Mouse (Mus musculus): Measurements from ENCODE around the gene H2-Aa. TPM values are rescaled to one million over a fixed set of nuclear protein-coding genes. Genes with fewer than 3 reads are reported as not detected.

H2-Aa gene
- polyA plus RNA-seq, 1 experiment from 2014 or later, result 2.9 TPM

DNA sequence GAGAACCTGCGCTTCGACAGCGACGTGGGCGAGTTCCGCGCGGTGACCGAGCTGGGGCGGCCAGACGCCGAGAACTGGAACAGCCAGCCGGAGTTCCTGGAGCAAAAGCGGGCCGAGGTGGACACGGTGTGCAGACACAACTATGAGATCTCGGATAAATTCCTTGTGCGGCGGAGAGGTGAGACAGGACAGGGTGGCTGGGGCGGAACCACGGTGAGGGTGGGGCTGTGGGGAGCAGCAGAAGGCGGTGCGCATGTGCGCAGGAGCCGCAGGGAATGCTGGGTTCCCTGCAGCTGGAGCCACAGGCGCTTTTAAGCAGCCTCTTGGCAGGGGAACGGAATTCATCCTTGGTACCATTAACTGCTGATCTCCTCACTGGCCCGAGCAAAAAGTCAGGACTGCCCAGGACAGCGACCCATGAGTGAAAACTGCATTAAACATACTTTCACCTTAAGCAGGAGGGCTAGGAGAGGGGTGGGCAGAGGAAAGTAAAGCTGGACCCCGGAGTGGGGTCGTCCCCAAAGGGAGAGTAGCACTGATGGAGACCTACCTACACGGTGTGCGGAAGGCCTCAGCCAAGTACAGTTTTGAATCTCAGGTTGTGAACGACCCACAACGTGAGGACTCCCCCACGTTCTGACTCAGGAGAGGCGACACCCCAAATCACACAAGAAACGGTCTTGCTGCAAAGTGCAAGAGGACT, 22.2 kb upstream of the H2-Aa start:
- Histone ChIP-seq H3K27ac (peak overlapping the region; percentile 65), H3K4me3 (peak overlapping the region; percentile 61), H3K36me3 (no peaks in the 10 kb centered on the region), H3K9me3 (no peaks in the 10 kb centered on the region), H3K4me2 (peak overlapping the region; percentile 67), H3K9ac (peak overlapping the region; percentile 51), H3K27me3 (0 out of 2 replicates have a peak, but pooled peaks cover 4% of the 10 kb centered on the region), H3K4me1 (0 out of 2 replicates have a peak, but pooled peaks cover 4% of the 10 kb centered on the region)
- ATAC-seq (ENCODE audit: insufficient number of reproducible peaks, low FRiP score, low TSS enrichment, low read depth), result peak; percentile 38; the same call in 1 of the 2 replicates
- 26% methylated on average over 38 of the region's 38 CpGs for WGBS

- 0 out of 2 replicates have a peak, but pooled peaks cover 4% of the 10 kb centered on the region for H3K4me1 ChIP-seq
- 0 out of 2 replicates have a peak, but pooled peaks cover 4% of the 10 kb centered on the region for H3K27me3 ChIP-seq
- no peaks in the 10 kb centered on the region for H3K36me3 ChIP-seq
- H3K4me2 ChIP-seq, result peak overlapping the region; percentile 67
- WGBS, result 28% methylated on average over 10 of the region's 10 CpGs
- peak overlapping the region; percentile 51 for H3K9ac ChIP-seq
- H3K9me3 ChIP-seq, result no peaks in the 10 kb centered on the region
- peak overlapping the region; percentile 65; the same call in 1 of the 2 replicates for H3K27ac ChIP-seq
- no peak for ATAC-seq (ENCODE audit: insufficient number of reproducible peaks, low FRiP score, low TSS enrichment, low read depth)
- H3K4me3 ChIP-seq, result peak overlapping the region; percentile 61
These were observed 21.6 kb upstream of the H2-Aa start for GRCm38 (mm10) chr17:34309225-34309624.

GRCm38 (mm10) chr17:34308161-34308560, 20.5 kb upstream of the H2-Aa start:
- H3K9me3 ChIP-seq, result no peaks in the 10 kb centered on the region
- H3K27me3 ChIP-seq, result 0 out of 2 replicates have a peak, but pooled peaks cover 4% of the 10 kb centered on the region
- H3K9ac ChIP-seq, result no peak overlapping the region
- 0 out of 2 replicates have a peak, but pooled peaks cover 4% of the 10 kb centered on the region for H3K4me1 ChIP-seq
- no peak overlapping the region for H3K27ac ChIP-seq
- WGBS, result 76% methylated on average over 4 of the region's 4 CpGs
- no peaks in the 10 kb centered on the region for H3K36me3 ChIP-seq
- no peak overlapping the region for H3K4me2 ChIP-seq
- no peak overlapping the region for H3K4me3 ChIP-seq
- no peak for ATAC-seq (ENCODE audit: insufficient number of reproducible peaks, low FRiP score, low TSS enrichment, low read depth)

DNA sequence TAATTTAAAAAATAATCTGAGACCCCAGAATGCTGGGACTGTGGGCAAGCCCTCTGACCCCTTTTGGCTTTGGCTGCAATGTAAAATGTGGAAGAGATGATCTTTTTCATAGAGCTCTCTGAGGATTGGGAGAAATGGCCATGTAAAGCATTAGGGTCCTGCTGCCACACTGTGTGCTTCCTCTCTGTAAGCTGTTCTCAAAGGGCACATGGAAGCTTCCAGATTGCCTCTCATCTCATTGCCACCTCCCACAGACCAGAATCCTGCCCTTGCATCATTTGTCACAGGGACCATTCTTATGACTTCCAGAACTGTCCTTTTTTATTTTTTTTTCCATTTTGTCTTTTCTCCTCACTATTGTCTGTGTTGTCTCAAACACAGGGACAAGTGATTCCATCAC, 19.6 kb upstream of the H2-Aa start:
- H3K27me3 ChIP-seq, result 0 out of 2 replicates have a peak, but pooled peaks cover 4% of the 10 kb centered on the region
- no peak overlapping the region for H3K4me2 ChIP-seq
- H3K4me3 ChIP-seq, result no peak overlapping the region
- H3K36me3 ChIP-seq, result no peaks in the 10 kb centered on the region
- H3K9me3 ChIP-seq, result no peaks in the 10 kb centered on the region
- no peak overlapping the region for H3K27ac ChIP-seq
- H3K9ac ChIP-seq, result no peak overlapping the region
- H3K4me1 ChIP-seq, result 0 out of 2 replicates have a peak, but pooled peaks cover 4% of the 10 kb centered on the region
- no peak for ATAC-seq (ENCODE audit: insufficient number of reproducible peaks, low FRiP score, low TSS enrichment, low read depth)

DNA sequence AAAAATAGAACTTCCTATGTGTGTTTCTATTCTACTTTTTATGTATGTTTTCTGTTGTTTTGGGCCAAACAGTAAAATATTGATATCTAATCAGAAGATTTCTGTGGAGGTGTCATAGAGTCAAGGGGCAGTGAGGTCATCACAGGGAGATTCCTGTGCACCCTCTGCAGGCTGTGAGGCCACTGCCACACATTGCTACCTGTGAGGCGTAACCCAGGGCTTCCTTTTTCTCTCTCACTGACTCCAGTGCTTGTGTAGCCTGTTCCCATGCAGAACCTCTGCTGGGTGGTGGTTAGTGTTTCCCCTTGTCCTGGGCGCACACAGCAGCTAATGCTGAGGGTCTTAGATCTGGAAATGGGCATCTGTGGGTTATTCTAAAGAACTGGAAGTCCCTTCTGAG, 18.8 kb upstream of the H2-Aa start:
- Histone ChIP-seq H3K9me3 (no peaks in the 10 kb centered on the region), H3K4me2 (no peak overlapping the region), H3K27me3 (0 out of 2 replicates have a peak, but pooled peaks cover 4% of the 10 kb centered on the region), H3K4me1 (0 out of 2 replicates have a peak, but pooled peaks cover 4% of the 10 kb centered on the region), H3K27ac (no peak overlapping the region), H3K9ac (no peak overlapping the region), H3K36me3 (no peaks in the 10 kb centered on the region), H3K4me3 (no peak overlapping the region)
- WGBS, result 86% methylated on average over 2 of the region's 2 CpGs
- no peak for ATAC-seq (ENCODE audit: insufficient number of reproducible peaks, low FRiP score, low TSS enrichment, low read depth)

DNA sequence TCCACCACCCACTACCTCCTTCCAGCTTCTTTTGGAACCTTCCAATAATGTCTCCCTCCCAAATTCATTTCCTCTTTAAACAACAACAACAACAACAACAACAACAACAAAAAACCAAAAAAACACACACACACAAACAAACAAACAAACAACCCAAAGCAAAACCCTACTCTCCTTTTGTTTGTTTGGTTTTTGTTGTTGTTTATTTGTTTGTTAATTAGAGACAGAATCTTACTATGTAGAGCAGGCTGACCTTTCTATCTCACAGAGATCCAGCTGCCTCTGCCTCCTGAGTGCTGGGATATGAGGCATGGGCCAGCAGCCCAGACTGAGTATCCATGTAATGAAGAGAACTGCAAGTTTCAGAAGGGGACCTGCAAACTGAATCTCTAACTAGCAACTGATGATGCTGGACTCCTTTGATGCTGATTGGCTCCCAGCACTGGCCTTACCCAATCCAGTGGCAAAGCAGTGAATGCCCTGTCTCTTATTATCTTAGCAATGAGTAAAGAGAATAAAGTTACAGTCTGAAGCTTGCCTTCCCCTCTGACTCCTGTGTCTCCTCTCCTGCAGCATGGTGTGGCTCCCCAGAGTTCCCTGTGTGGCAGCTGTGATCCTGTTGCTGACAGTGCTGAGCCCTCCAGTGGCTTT, 17.9 kb upstream of the H2-Aa start, which contains the start of gene H2-Eb1:
Gene H2-Eb1, plus strand, starts transcription at position 488 of the 651 bp plus-strand sequence.
- ATAC-seq (ENCODE audit: insufficient number of reproducible peaks, low FRiP score, low TSS enrichment, low read depth), result peak; percentile 80
- H3K9me3 ChIP-seq, result no peaks in the 10 kb centered on the region
- no peak within 1 kb of the TSS for H3K4me3 ChIP-seq
- no peak within 1 kb of the TSS for H3K4me2 ChIP-seq
- H3K27ac ChIP-seq, result no peak within 1 kb of the TSS
- no peaks in the 10 kb centered on the region for H3K36me3 ChIP-seq
- no peak within 1 kb of the TSS for H3K9ac ChIP-seq
- H3K27me3 ChIP-seq, result 0 out of 2 replicates have a peak, but pooled peaks cover 4% of the 10 kb centered on the region
- 0 out of 2 replicates have a peak, but pooled peaks cover 4% of the 10 kb centered on the region for H3K4me1 ChIP-seq

- 8% methylated on average over 4 of the region's 4 CpGs for WGBS
- H3K4me1 ChIP-seq, result 0 out of 2 replicates have a peak, but pooled peaks cover under 1% of the 10 kb centered on the region
- H3K9ac ChIP-seq, result no peak overlapping the region
- H3K27ac ChIP-seq, result no peak overlapping the region
- no peak overlapping the region for H3K4me3 ChIP-seq
- no peaks in the 10 kb centered on the region for H3K9me3 ChIP-seq
- 0 out of 2 replicates have a peak, but pooled peaks cover 4% of the 10 kb centered on the region for H3K27me3 ChIP-seq
- no peak for ATAC-seq (ENCODE audit: insufficient number of reproducible peaks, low FRiP score, low TSS enrichment, low read depth)
- H3K4me2 ChIP-seq, result no peak overlapping the region
- no peaks in the 10 kb centered on the region for H3K36me3 ChIP-seq
These were observed 17.1 kb upstream of the H2-Aa start for GRCm38 (mm10) chr17:34304751-34305150.

DNA sequence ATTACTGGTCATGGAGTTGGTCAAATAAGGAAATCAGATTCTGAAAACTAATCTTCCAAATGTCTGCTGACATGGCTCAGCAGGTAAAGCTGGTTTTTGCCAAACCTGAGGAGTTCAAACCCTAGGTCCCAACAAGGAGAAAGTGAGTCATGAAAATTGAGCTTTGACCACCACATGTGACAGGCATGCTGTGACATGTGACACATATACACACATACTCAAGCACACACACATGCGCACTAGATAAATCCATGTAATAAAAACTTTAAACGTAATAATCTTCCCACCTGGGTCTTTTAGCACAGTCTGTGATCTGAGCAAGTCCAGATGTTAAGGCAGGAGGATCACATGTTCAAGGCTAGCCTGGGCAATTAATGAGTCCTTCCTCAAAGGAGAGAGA, 16.2 kb upstream of the H2-Aa start:
- no peaks in the 10 kb centered on the region for H3K9me3 ChIP-seq
- no peaks in the 10 kb centered on the region for H3K4me1 ChIP-seq
- no peak overlapping the region for H3K9ac ChIP-seq
- 0 out of 2 replicates have a peak, but pooled peaks cover 4% of the 10 kb centered on the region for H3K27me3 ChIP-seq
- WGBS, result 60% methylated on average over 2 of the region's 2 CpGs
- H3K4me3 ChIP-seq, result no peak overlapping the region
- no peaks in the 10 kb centered on the region for H3K36me3 ChIP-seq
- no peak for ATAC-seq (ENCODE audit: insufficient number of reproducible peaks, low FRiP score, low TSS enrichment, low read depth)
- H3K4me2 ChIP-seq, result no peak overlapping the region
- H3K27ac ChIP-seq, result no peak overlapping the region

GRCm38 (mm10) chr17:34301670-34302190, 14.1 kb upstream of the H2-Aa start:
- 86% methylated on average over 4 of the region's 4 CpGs for WGBS
- no peaks in the 10 kb centered on the region for H3K4me1 ChIP-seq
- H3K9me3 ChIP-seq, result no peaks in the 10 kb centered on the region
- no peak overlapping the region for H3K4me3 ChIP-seq
- ATAC-seq (ENCODE audit: insufficient number of reproducible peaks, low FRiP score, low TSS enrichment, low read depth), result no peak
- H3K4me2 ChIP-seq, result no peak overlapping the region
- no peak overlapping the region for H3K9ac ChIP-seq
- H3K27ac ChIP-seq, result no peak overlapping the region
- H3K27me3 ChIP-seq, result no peaks in the 10 kb centered on the region
- H3K36me3 ChIP-seq, result no peaks in the 10 kb centered on the region

- WGBS, result 72% methylated on average over 23 of the region's 23 CpGs
- H3K27me3 ChIP-seq, result no peaks in the 10 kb centered on the region
- ATAC-seq (ENCODE audit: insufficient number of reproducible peaks, low FRiP score, low TSS enrichment, low read depth), result no peak
- H3K4me3 ChIP-seq, result no peak overlapping the region
- no peak overlapping the region for H3K27ac ChIP-seq
- H3K9me3 ChIP-seq, result no peaks in the 10 kb centered on the region
- no peak overlapping the region for H3K9ac ChIP-seq
- H3K4me2 ChIP-seq, result no peak overlapping the region
- H3K4me1 ChIP-seq, result peaks cover 3% of the 10 kb centered on the region; the same call in 1 of the 2 replicates
- no peaks in the 10 kb centered on the region for H3K36me3 ChIP-seq
These were observed 13.3 kb upstream of the H2-Aa start for GRCm38 (mm10) chr17:34300691-34301566.

DNA sequence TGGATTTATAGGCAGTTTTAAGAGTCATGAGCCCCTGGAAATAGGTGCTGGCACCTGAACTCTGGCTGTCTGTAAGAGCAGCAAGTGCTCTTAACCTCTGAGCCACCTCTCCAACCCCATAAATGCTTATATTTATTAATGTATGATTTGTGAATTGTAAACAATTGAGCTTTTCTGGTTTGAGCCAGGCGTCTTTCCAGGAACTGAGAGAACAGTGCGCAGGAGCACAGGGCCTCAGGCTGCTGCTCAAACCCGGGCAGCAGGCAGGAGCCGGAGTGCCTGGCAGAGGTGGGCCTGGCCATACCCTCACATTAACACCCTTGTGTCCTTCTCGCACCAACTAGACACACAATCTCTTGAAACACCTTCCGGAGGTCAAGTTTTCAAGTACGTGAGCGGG, 12.4 kb upstream of the H2-Aa start:
- no peaks in the 10 kb centered on the region for H3K27me3 ChIP-seq
- H3K9me3 ChIP-seq, result no peaks in the 10 kb centered on the region
- WGBS, result 87% methylated on average over 8 of the region's 8 CpGs
- no peaks in the 10 kb centered on the region for H3K36me3 ChIP-seq
- H3K4me1 ChIP-seq, result peaks cover 5% of the 10 kb centered on the region; the same call in 1 of the 2 replicates
- ATAC-seq (ENCODE audit: insufficient number of reproducible peaks, low FRiP score, low TSS enrichment, low read depth), result no peak
- no peak overlapping the region for H3K4me3 ChIP-seq
- H3K9ac ChIP-seq, result no peak overlapping the region
- no peak overlapping the region for H3K4me2 ChIP-seq
- no peak overlapping the region for H3K27ac ChIP-seq

Measured in limb, embryonic 15.5 days (tissue).